Comparison of ENCODE assay signal across 7 mouse cellular contexts in genomic region chr19:5038709-5039156, GRCm38 (mm10). TPM values are rescaled to one million over a fixed set of nuclear protein-coding genes. Genes with fewer than 3 reads are reported as not detected.
A peak's percentile ranks its signal among the peaks of the same experiment; 100 is the strongest.
DNase-seq lines count a peak whose midpoint lies in the region; ATAC-seq lines count a peak whose summit lies in the region.

Gene B4gat1, plus strand, starts transcription at chr19:5038826.
Gene AC124502.3, plus strand, starts transcription at chr19:5038891.

- H3K4me3 ChIP-seq in intestine, embryonic 16.5 days (ENCODE audit: low read length), result peak within 1 kb of the TSS; percentile 80
- H3K4me3 ChIP-seq in limb, embryonic 10.5 days, result peak within 1 kb of the TSS; percentile 91
- H3K4me3 ChIP-seq in midbrain, embryonic 12.5 days, result peak within 1 kb of the TSS; percentile 85

- no peaks in the 10 kb centered on the region for H3K27me3 ChIP-seq in intestine, embryonic 16.5 days (replicated peaks; ENCODE audit: control insufficient read depth, insufficient read depth, low read length)
- no peaks in the 10 kb centered on the region for H3K27me3 ChIP-seq in limb, embryonic 10.5 days (ENCODE audit: low read depth, poor library complexity, severe bottlenecking)
- H3K27me3 ChIP-seq in midbrain, embryonic 12.5 days, result peaks cover 7% of the 10 kb centered on the region; the same call in 1 of the 2 replicates

- H3K9ac ChIP-seq in intestine, embryonic 16.5 days (ENCODE audit: low read depth, low read length), result peak within 1 kb of the TSS; percentile 91
- peak within 1 kb of the TSS; percentile 88 for H3K9ac ChIP-seq in midbrain, embryonic 12.5 days (replicated peaks)

- DNase-seq in adrenal gland, adult 8-10 months, result peak; percentile 84
- DNase-seq in embryo, embryonic 10.5 days (ENCODE audit: low spot score), result peak; percentile 95
- peak; percentile 80 to 87 for DNase-seq in gastrocnemius, postnatal 36 days
- DNase-seq in limb, embryonic 10.5 days (ENCODE audit: low spot score), result peak; percentile 90
- DNase-seq in spleen, adult 12 weeks (ENCODE audit: low spot score), result peak; percentile 67

- ATAC-seq in intestine, embryonic 16.5 days, result peak; percentile 88
- peak; percentile 89 for ATAC-seq in midbrain, embryonic 12.5 days (ENCODE audit: low FRiP score, low read depth)

- peak within 1 kb of the TSS; percentile 68 for H3K27ac ChIP-seq in intestine, embryonic 16.5 days (ENCODE audit: low read length)
- H3K27ac ChIP-seq in limb, embryonic 10.5 days, result peak within 1 kb of the TSS; percentile 94
- H3K27ac ChIP-seq in midbrain, embryonic 12.5 days (replicated peaks), result peak within 1 kb of the TSS; percentile 85

- intact Hi-C loops in gastrocnemius, postnatal 36 days (cut with DNase I), result no loop called here

- H3K4me1 ChIP-seq in intestine, embryonic 16.5 days (ENCODE audit: control insufficient read depth, insufficient read depth, low read length), result peaks cover 27% of the 10 kb centered on the region
- H3K4me1 ChIP-seq in limb, embryonic 10.5 days, result peaks cover 46% of the 10 kb centered on the region
- H3K4me1 ChIP-seq in midbrain, embryonic 12.5 days, result peaks cover 38% of the 10 kb centered on the region

- peak within 1 kb of the TSS; percentile 98 for H3K4me2 ChIP-seq in intestine, embryonic 16.5 days (ENCODE audit: low read depth, low read length)
- peak within 1 kb of the TSS; percentile 100 for H3K4me2 ChIP-seq in midbrain, embryonic 12.5 days (replicated peaks)

- H3K36me3 ChIP-seq in intestine, embryonic 16.5 days (ENCODE audit: control insufficient read depth, insufficient read depth, low read length), result no peaks in the 10 kb centered on the region
- peaks cover 7% of the 10 kb centered on the region for H3K36me3 ChIP-seq in limb, embryonic 10.5 days
- peaks cover 11% of the 10 kb centered on the region; the same call in 1 of the 2 replicates for H3K36me3 ChIP-seq in midbrain, embryonic 12.5 days

- WGBS in intestine, embryonic 16.5 days, result under 1% methylated on average over 44 of the region's 44 CpGs
- whole genome bisulfite sequencing in limb, embryonic 10.5 days, result 0% methylated on average over 44 of the region's 44 CpGs
- under 1% methylated on average over 43 of the region's 44 CpGs for WGBS in midbrain, embryonic 12.5 days

- no peaks in the 10 kb centered on the region for H3K9me3 ChIP-seq in intestine, embryonic 16.5 days (ENCODE audit: control insufficient read depth, low read length)
- no peaks in the 10 kb centered on the region for H3K9me3 ChIP-seq in limb, embryonic 10.5 days (replicated peaks)
- no peaks in the 10 kb centered on the region for H3K9me3 ChIP-seq in midbrain, embryonic 12.5 days

RNA-seq across cellular contexts. Expression of gene B4gat1, which starts in this region (rescaled TPM):
- 10 to 100 TPM; 44.3 to 54.2 (median 51.8) TPM for total RNA-seq in adrenal gland, adult 8-10 months (2022)
- total RNA-seq in gastrocnemius, postnatal 36 days (2021), result 10 to 100 TPM; 20.5 to 20.8 TPM
- polyA plus RNA-seq in intestine, embryonic 16.5 days (2015; fragmentation: Nextera tagmentation; extraction: Ambion mirVana), result 34.2 and 39.3 TPM in 2 replicates
- polyA plus RNA-seq in limb, embryonic 10.5 days (2016; fragmentation: Nextera tagmentation; extraction: Ambion mirVana), result 35.5 and 35.6 TPM in 2 replicates
- 40.7 and 42.4 TPM in 2 replicates for polyA plus RNA-seq in midbrain, embryonic 12.5 days (2016; fragmentation: Nextera tagmentation; extraction: Ambion mirVana)

RNA-seq across cellular contexts. Expression of gene AC124502.3, which starts in this region (rescaled TPM):
- total RNA-seq in adrenal gland, adult 8-10 months (2022), result 1 to 10 TPM in 3 of 4 experiments, under 1 TPM in 1; 0.59 to 3.9 (median 1.9) TPM
- total RNA-seq in gastrocnemius, postnatal 36 days (2021), result under 1 TPM; 0.87 to 0.96 TPM
- polyA plus RNA-seq in intestine, embryonic 16.5 days (2015; fragmentation: Nextera tagmentation; extraction: Ambion mirVana), result 0.92 and 1.5 TPM in 2 replicates
- polyA plus RNA-seq in limb, embryonic 10.5 days (2016; fragmentation: Nextera tagmentation; extraction: Ambion mirVana), result 1.8 and 3.1 TPM in 2 replicates
- 4.0 and 4.4 TPM in 2 replicates for polyA plus RNA-seq in midbrain, embryonic 12.5 days (2016; fragmentation: Nextera tagmentation; extraction: Ambion mirVana)

Comparison
In these comparisons a context has a peak if more than half of its experiments do, and no peak if none do; other contexts are left out.
1. Peak in every context shown above with its lines: DNase-seq, ATAC-seq, H3K4me3 ChIP-seq and H3K27ac ChIP-seq.